ENCODE assay signal across 22 mouse cellular contexts in the genomic region with DNA sequence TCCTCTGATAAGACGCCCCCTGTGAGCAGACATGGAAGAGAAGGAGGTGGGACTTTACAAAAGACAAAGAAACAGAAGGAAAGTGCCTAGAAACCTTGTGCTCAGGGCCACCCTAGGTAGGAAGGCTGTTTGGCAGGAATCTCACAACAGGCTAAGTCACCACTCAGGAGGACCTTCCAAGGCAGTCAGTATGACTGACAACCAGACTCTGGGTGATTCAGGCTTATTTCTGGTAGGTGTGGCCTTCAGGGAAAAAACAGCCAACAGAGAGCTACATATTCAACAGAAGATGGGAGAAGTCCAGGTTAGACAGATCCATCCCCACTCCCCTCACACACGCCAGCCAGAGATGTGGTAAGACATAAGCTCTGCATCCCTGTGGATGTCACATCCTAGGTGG.
"Had no signal": no experiment of that assay in that cellular context is flagged by ENCODE, and none has a peak within 500 bp of the region (broad histone marks: within the 10 kb centered on the region; RNA-seq: fewer than 3 reads in every experiment).

No protein-coding gene starts in this region.

- DNase-seq: liver, postnatal 0 days; lung, adult 2 months; lung, postnatal 14 days; lung, postnatal 36 days; midbrain, embryonic 14.5 days; retina, postnatal 1 day; right cerebral cortex, adult 18-20 months; right cerebral cortex, postnatal 25 days; right cerebral cortex, postnatal 4 days; spleen, adult 18-20 months; thymus, postnatal 25 days had no signal

- H3K9ac ChIP-seq: liver, embryonic 15.5 days; liver, postnatal 0 days; lung, embryonic 15.5 days; midbrain, embryonic 12.5 days; neural tube, embryonic 13.5 days; neural tube, embryonic 15.5 days had no signal

- ATAC-seq: liver, postnatal 0 days; lung, postnatal 0 days; midbrain, embryonic 16.5 days had no signal

- H3K36me3 ChIP-seq: liver, embryonic 15.5 days; lung, embryonic 15.5 days; midbrain, embryonic 12.5 days; neural tube, embryonic 13.5 days; neural tube, embryonic 15.5 days had no signal

- H3K27me3 ChIP-seq: liver, embryonic 15.5 days; lung, embryonic 15.5 days; megakaryocyte, embryonic 14.5 days; midbrain, embryonic 12.5 days; neural tube, embryonic 13.5 days; neural tube, embryonic 15.5 days had no signal

- H3K4me2 ChIP-seq: liver, embryonic 15.5 days; lung, embryonic 15.5 days; midbrain, embryonic 12.5 days; neural tube, embryonic 13.5 days; neural tube, embryonic 15.5 days had no signal

- H3K9me3 ChIP-seq: liver, embryonic 15.5 days; lung, embryonic 15.5 days; megakaryocyte, embryonic 14.5 days; midbrain, embryonic 10.5 days; midbrain, embryonic 12.5 days; neural tube, embryonic 13.5 days; neural tube, embryonic 15.5 days had no signal

- H3K4me3 ChIP-seq: liver, embryonic 15.5 days; lung, embryonic 15.5 days; megakaryocyte, embryonic 14.5 days; midbrain, embryonic 10.5 days; midbrain, embryonic 12.5 days; myocyte; neural tube, embryonic 13.5 days; neural tube, embryonic 15.5 days had no signal

- H3K27ac ChIP-seq: liver, embryonic 15.5 days; lung, embryonic 15.5 days; macrophage; midbrain, embryonic 10.5 days; midbrain, embryonic 12.5 days; neural tube, embryonic 13.5 days; neural tube, embryonic 15.5 days had no signal
